Mouse (Mus musculus) kidney, adult 2 months (tissue): ENCODE results near the gene Robo2. TPM values are rescaled to one million over a fixed set of nuclear protein-coding genes. Genes with fewer than 3 reads are reported as not detected.

Source experiments
- DNase-seq: peaks from one replicate; pipeline ENCODE4 v3.0.0; 2021
- H3K27ac ChIP-seq: fragments of 200-500 bp; 2 replicates; pipeline ENCODE4 v1.5.1; 2012; ENCODE audit warnings: low read depth, low read length, control low read depth, inconsistent platforms; ENCODE audit not compliant: insufficient read depth
- H3K27me3 ChIP-seq: fragments of 200-500 bp; replicated peaks from 2 replicates; pipeline ENCODE4 v1.6.1; 2012; ENCODE audit warnings: mild to moderate bottlenecking, moderate library complexity, low read length, inconsistent platforms; ENCODE audit not compliant: control insufficient read depth, insufficient read depth
- H3K36me3 ChIP-seq: fragments of 200-500 bp; 2 replicates; pipeline ENCODE4 v1.6.1; 2012; ENCODE audit warnings: mild to moderate bottlenecking, moderate library complexity, low read length, inconsistent platforms; ENCODE audit not compliant: control insufficient read depth, insufficient read depth
- H3K4me1 ChIP-seq: fragments of 200-500 bp; 2 replicates; pipeline ENCODE4 v1.6.1; 2011; ENCODE audit warnings: low read length; ENCODE audit not compliant: control insufficient read depth, insufficient read depth
- H3K4me3 ChIP-seq: fragments of 200-500 bp; 2 replicates; pipeline ENCODE4 v1.5.1; 2011; ENCODE audit warnings: mild to moderate bottlenecking, low read depth, low read length, control low read depth; ENCODE audit not compliant: insufficient read depth
- CTCF ChIP-seq: fragments of 200-500 bp; conservative IDR thresholded peaks from 2 replicates; pipeline ENCODE4 v1.5.1; 2011; ENCODE audit warnings: low read depth, mild to moderate bottlenecking, control low read depth, low read length, moderate library complexity, mixed read lengths; ENCODE audit not compliant: insufficient read depth, insufficient read length
- POLR2A ChIP-seq: fragments of 200-500 bp; IDR thresholded peaks from one replicate; pipeline ENCODE4 v1.6.1; 2011; ENCODE audit warnings: low read depth, low read length, control low read depth
- WGBS: fragments of 180-500 bp; shearing (Covaris S2); methylation state at CpG from one replicate; pipeline ENCODE4 v1.1.7; 2018; 5-methylcytosine and 5-hydroxymethylcytosine counted together
- polyA plus RNA-seq: library from polyadenylated mRNA; depleted of rRNA; stranded (reverse); fragments of >200 nt; gene quantifications from 2 replicates; pipeline ENCODE4 v1.2.3, GENCODE M21; 2012

Robo2 gene
- polyA plus RNA-seq, 1 experiment = 15.3 TPM

DNA sequence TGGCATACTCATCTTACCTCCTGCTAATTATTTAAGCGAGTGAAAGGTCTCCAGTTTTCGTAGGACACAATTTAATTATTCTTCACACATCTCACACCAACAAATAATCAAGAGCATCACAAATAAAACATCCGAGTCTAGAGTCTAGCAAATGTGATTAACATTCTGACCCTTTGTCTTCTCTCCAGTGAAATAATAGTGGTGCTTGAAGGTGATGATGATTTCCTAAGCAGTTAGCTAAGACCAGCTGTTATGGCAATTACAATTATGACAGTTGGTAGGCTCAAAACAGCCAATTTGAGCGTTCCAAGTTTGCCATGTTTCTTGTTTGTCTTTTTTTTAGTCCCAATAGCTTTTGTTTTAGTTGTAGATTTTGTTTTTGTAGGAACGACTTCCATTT lies 210.9 kb downstream of the Robo2 start:
- no peak overlapping the region for H3K27ac ChIP-seq
- no peaks in the 10 kb centered on the region for H3K36me3 ChIP-seq
- H3K4me3 ChIP-seq = no peak overlapping the region
- no peaks in the 10 kb centered on the region for H3K4me1 ChIP-seq
- WGBS = 76% methylated on average over 5 of the region's 5 CpGs
- no peak for TF ChIP-seq CTCF
- TF ChIP-seq POLR2A = no peak
- no peak for DNase-seq
- no peaks in the 10 kb centered on the region for H3K27me3 ChIP-seq

DNA sequence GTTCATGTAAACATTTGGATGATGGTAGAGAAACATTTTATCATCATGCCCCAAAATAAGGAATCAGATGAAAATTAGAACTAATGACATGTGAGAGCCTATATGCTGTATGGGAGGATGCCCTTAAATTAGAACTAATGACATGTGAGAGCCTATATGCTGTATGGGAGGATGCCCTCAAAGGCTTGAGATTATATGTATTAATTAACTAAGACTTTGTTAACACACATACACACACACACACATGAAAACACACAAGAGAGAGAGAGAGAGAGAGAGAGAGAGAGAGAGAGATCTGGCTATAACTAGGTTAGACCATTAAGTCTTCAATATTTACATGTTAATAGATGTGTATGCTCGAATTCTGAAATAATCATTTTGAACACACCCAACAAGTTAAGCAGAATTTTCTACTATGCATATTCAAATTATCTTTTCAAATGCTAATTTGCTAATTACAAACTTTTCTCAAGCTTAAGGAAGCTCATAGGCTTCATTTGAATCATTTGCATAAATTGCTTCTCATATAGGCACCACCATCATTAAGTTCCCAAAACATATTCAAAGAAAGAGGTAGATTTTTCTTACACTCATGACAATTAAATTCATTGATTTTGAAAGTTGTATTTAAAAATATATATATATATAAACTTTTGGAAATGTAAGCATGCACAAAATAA lies 211.5 kb downstream of the Robo2 start:
- Histone ChIP-seq H3K36me3 (no peaks in the 10 kb centered on the region), H3K27ac (no peak overlapping the region), H3K4me1 (no peaks in the 10 kb centered on the region), H3K27me3 (no peaks in the 10 kb centered on the region), H3K4me3 (no peak overlapping the region)
- TF ChIP-seq CTCF (no peak), POLR2A (no peak)
- no peak for DNase-seq
- WGBS = 93% methylated on average over 1 of the region's 1 CpGs

DNA sequence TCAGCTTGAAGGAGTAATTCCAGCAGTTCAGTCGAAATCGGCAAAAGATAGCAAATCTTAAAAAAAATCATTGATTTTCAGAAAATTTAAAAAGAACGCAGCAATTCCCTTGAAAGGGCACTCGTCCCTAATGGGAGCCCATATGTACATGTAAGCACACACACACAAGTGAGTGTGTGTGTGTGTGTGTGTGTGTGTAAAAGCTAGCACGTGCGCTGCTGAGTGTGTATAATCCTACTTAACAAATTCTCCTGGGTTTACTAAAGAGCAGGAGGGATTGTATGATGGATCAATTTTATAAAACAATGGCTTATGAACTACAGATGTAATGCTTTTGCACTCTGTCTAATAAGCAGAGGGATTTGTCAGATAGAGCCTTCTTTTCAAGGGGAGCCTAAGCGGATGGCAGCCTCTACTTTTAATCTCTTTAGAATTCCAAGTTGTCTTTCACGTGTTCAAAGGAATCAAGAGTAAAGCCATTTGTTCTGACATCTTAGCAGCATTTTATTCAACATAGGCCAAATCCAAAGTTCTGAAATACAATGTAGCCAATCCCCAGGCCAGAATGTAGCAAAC lies 218.6 kb downstream of the Robo2 start:
- TF ChIP-seq CTCF (no peak), POLR2A (no peak)
- no peaks in the 10 kb centered on the region for H3K36me3 ChIP-seq
- no peaks in the 10 kb centered on the region for H3K27me3 ChIP-seq
- 88% methylated on average over 8 of the region's 8 CpGs for WGBS
- no peak overlapping the region for H3K27ac ChIP-seq
- DNase-seq = no peak
- no peaks in the 10 kb centered on the region for H3K4me1 ChIP-seq
- no peak overlapping the region for H3K4me3 ChIP-seq

DNA sequence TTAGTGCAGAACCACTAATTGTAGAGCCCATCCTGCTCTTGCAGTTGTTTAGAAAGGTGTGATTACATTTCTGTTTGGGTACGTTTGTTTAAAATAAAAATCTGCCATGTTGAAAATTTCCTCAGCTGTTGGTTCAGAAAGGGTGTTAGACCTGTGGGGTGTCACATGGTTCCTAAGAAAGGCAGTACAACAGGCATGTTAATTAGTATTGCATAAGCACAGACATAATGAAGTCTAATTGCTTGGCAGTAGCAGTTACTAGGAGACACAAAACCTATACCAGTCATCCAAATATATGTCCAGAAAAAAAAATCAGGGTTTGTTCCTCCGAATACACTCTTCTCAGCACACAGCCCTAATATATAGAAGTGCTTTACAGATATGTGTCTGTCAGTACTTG lies 220.0 kb downstream of the Robo2 start:
- Histone ChIP-seq H3K27ac (no peak overlapping the region), H3K4me3 (no peak overlapping the region), H3K4me1 (no peaks in the 10 kb centered on the region), H3K36me3 (no peaks in the 10 kb centered on the region), H3K27me3 (no peaks in the 10 kb centered on the region)
- DNase-seq = no peak
- 91% methylated on average over 2 of the region's 2 CpGs for WGBS
- no peak for TF ChIP-seq POLR2A
- TF ChIP-seq CTCF = no peak

DNA sequence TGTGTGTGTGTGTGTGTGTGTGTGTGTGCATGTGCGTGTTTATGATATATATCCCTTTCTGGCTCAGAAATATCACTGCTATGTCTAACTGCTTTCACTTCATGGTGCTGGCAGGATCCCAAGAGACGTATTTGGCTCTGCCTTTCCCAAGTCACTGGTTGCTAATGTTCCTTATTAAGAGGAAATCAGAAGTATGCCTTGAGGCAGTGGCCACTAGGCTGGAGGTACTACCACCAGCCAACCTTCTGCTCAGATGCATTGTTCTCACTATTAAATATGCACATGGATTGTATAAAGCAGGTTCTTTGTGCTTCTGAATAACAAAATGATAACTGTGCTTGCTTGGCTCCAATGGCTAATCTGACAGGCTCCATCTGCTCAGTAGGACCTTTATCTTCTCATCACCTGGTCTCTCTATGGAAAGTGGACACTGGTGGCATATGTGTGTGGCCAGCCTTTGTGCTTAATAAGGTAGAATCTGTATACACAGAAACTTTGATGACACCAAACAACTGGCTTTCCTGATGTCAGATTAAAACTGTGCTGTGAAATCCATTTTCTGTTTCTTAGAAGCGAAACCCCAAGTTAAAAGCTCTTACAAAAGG lies 229.0 kb downstream of the Robo2 start:
- Histone ChIP-seq H3K36me3 (no peaks in the 10 kb centered on the region), H3K4me1 (no peaks in the 10 kb centered on the region), H3K27ac (no peak overlapping the region), H3K4me3 (no peak overlapping the region), H3K27me3 (no peaks in the 10 kb centered on the region)
- WGBS = 57% methylated on average over 3 of the region's 3 CpGs
- DNase-seq = no peak
- TF ChIP-seq POLR2A (no peak), CTCF (no peak)

DNA sequence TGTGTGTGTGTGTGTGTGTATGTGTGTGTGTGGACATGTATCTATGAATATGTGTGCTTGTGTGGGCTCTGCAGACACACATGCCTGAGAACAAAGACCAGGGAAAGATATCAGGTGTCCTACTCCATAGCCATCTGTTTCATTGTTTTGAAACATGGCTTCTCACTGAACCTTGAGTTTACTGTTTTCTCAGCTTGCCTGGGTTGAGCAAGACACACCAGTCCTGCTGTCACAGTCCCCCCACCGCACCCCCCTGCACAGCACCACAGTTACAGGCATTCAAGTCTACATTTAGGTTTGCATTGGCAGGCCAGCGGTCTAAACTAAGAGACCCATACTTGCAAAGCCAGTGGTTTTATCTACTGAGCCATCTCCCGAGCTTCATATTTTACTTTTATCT lies 239.0 kb downstream of the Robo2 start:
- WGBS = 68% methylated on average over 3 of the region's 3 CpGs
- Histone ChIP-seq H3K4me1 (no peaks in the 10 kb centered on the region), H3K27me3 (no peaks in the 10 kb centered on the region), H3K36me3 (no peaks in the 10 kb centered on the region), H3K4me3 (no peak overlapping the region), H3K27ac (no peak overlapping the region)
- no peak for DNase-seq
- TF ChIP-seq CTCF (no peak), POLR2A (no peak)

DNA sequence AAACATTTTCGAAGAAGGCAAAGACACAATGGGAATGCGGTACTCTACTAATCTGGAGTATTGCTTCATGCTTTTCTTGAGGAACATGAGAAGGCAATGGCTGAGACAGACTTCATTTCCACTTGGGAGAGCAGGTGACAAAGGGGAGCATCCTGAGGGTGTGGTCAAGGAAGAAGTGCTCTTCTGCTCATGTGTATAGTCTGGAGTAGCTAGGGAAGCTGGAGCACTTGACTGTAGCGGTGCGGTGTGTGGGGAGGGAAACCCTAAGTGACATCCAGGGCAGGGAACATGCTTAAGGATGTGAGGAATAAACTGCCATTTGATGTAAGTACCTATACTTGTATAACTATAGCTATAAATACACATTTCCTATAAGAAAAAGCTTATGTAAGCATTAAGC lies 242.0 kb downstream of the Robo2 start:
- no peak overlapping the region for H3K4me3 ChIP-seq
- H3K27ac ChIP-seq = no peak overlapping the region
- no peak for TF ChIP-seq POLR2A
- TF ChIP-seq CTCF = no peak
- no peaks in the 10 kb centered on the region for H3K4me1 ChIP-seq
- WGBS = 73% methylated on average over 4 of the region's 4 CpGs
- DNase-seq = no peak
- no peaks in the 10 kb centered on the region for H3K36me3 ChIP-seq
- no peaks in the 10 kb centered on the region for H3K27me3 ChIP-seq
